Mouse (Mus musculus) neural tube, postnatal 0 days (tissue): Measurements from ENCODE around the gene Sprr2j-ps. TPM values are rescaled to one million over a fixed set of nuclear protein-coding genes. Genes with fewer than 3 reads are reported as not detected.

Experiments used
- polyA plus RNA-seq: library from polyadenylated mRNA; unstranded; fragments of >200 nt; fragmentation: Nextera tagmentation; extraction: Ambion mirVana; gene quantifications from 2 replicates; pipeline ENCODE4 v1.2.1, GENCODE M21; 2015

The Sprr2j-ps gene
- not detected in 2 replicates for polyA plus RNA-seq

GRCm38 (mm10) chr3:92417782-92418181 is at the start of gene Sprr2j-ps:
TSS of gene Sprr2j-ps (plus strand) at chr3:92418082.

GRCm38 (mm10) chr3:92385385-92385784 is 32.5 kb upstream of the Sprr2j-ps start, which contains the start of gene Sprr2h:
TSS of gene Sprr2h (plus strand) at chr3:92385685.

GRCm38 (mm10) chr3:92407691-92408090 is 10.2 kb upstream of the Sprr2j-ps start, which contains the start of gene Sprr2i:
TSS of gene Sprr2i (plus strand) at chr3:92407991.

GRCm38 (mm10) chr3:92429323-92429722 is 11.4 kb downstream of the Sprr2j-ps start, which contains the start of gene Gm9774:
TSS of gene Gm9774 (minus strand) at chr3:92429423.

GRCm38 (mm10) chr3:92432282-92432681 is 14.4 kb downstream of the Sprr2j-ps start, which contains the start of gene Sprr2k:
TSS of gene Sprr2k (plus strand) at chr3:92432582.

GRCm38 (mm10) chr3:92438689-92439088 is 20.8 kb downstream of the Sprr2j-ps start, which contains the start of gene Sprr1b:
TSS of gene Sprr1b (minus strand) at chr3:92438789.

GRCm38 (mm10) chr3:92458620-92459019 is 40.7 kb downstream of the Sprr2j-ps start, which contains the start of gene Sprr3:
TSS of gene Sprr3 (minus strand) at chr3:92458720.

Other genes starting within 250 kb of the Sprr2j-ps start
- not detected in 2 replicates for gene Sprr2a1, start 202.3 kb upstream of the Sprr2j-ps start, polyA plus RNA-seq
- not detected in 2 replicates for gene Sprr2a2, start 202.2 kb upstream of the Sprr2j-ps start, polyA plus RNA-seq
- not detected in 2 replicates for gene Sprr2a3, start 132.7 kb upstream of the Sprr2j-ps start, polyA plus RNA-seq
- not detected in 2 replicates for gene Sprr2b, start 101.5 kb upstream of the Sprr2j-ps start, polyA plus RNA-seq
- gene Sprr2d, start 78.9 kb upstream of the Sprr2j-ps start, polyA plus RNA-seq = not detected in 2 replicates
- not detected in 2 replicates for gene Sprr2e, start 65.9 kb upstream of the Sprr2j-ps start, polyA plus RNA-seq
- not detected in 2 replicates for gene Sprr2f, start 52.9 kb upstream of the Sprr2j-ps start, polyA plus RNA-seq
- not detected in 2 replicates for gene Sprr2h, start 32.4 kb upstream of the Sprr2j-ps start, polyA plus RNA-seq
- not detected in 2 replicates for gene Sprr2i, start 10.1 kb upstream of the Sprr2j-ps start, polyA plus RNA-seq
- gene Gm9774, start 11.3 kb downstream of the Sprr2j-ps start, polyA plus RNA-seq = 7.8 and 9.7 TPM in 2 replicates
- gene Sprr2k, start 14.5 kb downstream of the Sprr2j-ps start, polyA plus RNA-seq = not detected in 2 replicates
- not detected in 2 replicates for gene Sprr1b, start 20.7 kb downstream of the Sprr2j-ps start, polyA plus RNA-seq
- gene Sprr3, start 40.6 kb downstream of the Sprr2j-ps start, polyA plus RNA-seq = not detected in 2 replicates
- 0.85 and 1.2 TPM in 2 replicates for gene Sprr1a, start 67.8 kb downstream of the Sprr2j-ps start, polyA plus RNA-seq
- gene Sprr4, start 82.4 kb downstream of the Sprr2j-ps start, polyA plus RNA-seq = not detected in 2 replicates
- gene 2310046K23Rik, start 116.4 kb downstream of the Sprr2j-ps start, polyA plus RNA-seq = not detected in 2 replicates
- gene Ivl, start 155.7 kb downstream of the Sprr2j-ps start, polyA plus RNA-seq = not detected in 2 replicates
- gene Smcp, start 170.9 kb downstream of the Sprr2j-ps start, polyA plus RNA-seq = not detected in 2 replicates
- not detected in 2 replicates for gene 2210017I01Rik, start 189.4 kb downstream of the Sprr2j-ps start, polyA plus RNA-seq
- not detected in 2 replicates for gene Lce6a, start 203.6 kb downstream of the Sprr2j-ps start, polyA plus RNA-seq
- gene Lce1a1, start 230.2 kb downstream of the Sprr2j-ps start, polyA plus RNA-seq = not detected in 2 replicates
- gene Lce1b, start 238.8 kb downstream of the Sprr2j-ps start, polyA plus RNA-seq = not detected in 2 replicates